Mouse (Mus musculus) left cerebral cortex, adult 9 months (tissue): ENCODE measurements around the gene Ap3m1.

Source experiments
- DNase-seq, 2 experiments: peaks; one replicate each; pipeline ENCODE4 v3.0.0; 2022; ENCODE audit warnings: low spot score in 2 of 2

Ap3m1 gene

GRCm38 (mm10) chr14:21069594-21069993 is 17.3 kb upstream of the Ap3m1 start:
- no peak for DNase-seq

- peak in 1 of 2 experiments; percentile 22 for DNase-seq
Observed at GRCm38 (mm10) chr14:21065490-21066162, 13.3 kb upstream of the Ap3m1 start.

- no peak for DNase-seq
Observed at GRCm38 (mm10) chr14:21064321-21064720, 12.0 kb upstream of the Ap3m1 start.

- DNase-seq: no peak
Observed at GRCm38 (mm10) chr14:21062766-21063513, 10.6 kb upstream of the Ap3m1 start.

GRCm38 (mm10) chr14:21058972-21059371 is 6.7 kb upstream of the Ap3m1 start:
- DNase-seq: no peak

GRCm38 (mm10) chr14:21053586-21053985 is 1.3 kb upstream of the Ap3m1 start:
- DNase-seq: no peak

GRCm38 (mm10) chr14:21053151-21053550 is 843 bp upstream of the Ap3m1 start:
- DNase-seq: no peak

GRCm38 (mm10) chr14:21052781-21053130 is 448 bp upstream of the Ap3m1 start:
- DNase-seq: peak in 1 of 2 experiments; percentile 67

GRCm38 (mm10) chr14:21051380-21052111 is 762 bp downstream of the Ap3m1 start:
- DNase-seq: no peak

GRCm38 (mm10) chr14:21050734-21051133 is 1.6 kb downstream of the Ap3m1 start:
- DNase-seq: no peak

GRCm38 (mm10) chr14:21048879-21049278 is 3.4 kb downstream of the Ap3m1 start:
- no peak for DNase-seq

- DNase-seq: no peak
Observed at GRCm38 (mm10) chr14:21047840-21048239, 4.5 kb downstream of the Ap3m1 start.

- no peak for DNase-seq
Observed at GRCm38 (mm10) chr14:21039623-21040022, 12.7 kb downstream of the Ap3m1 start.

- no peak for DNase-seq
Observed at GRCm38 (mm10) chr14:21039077-21039476, 13.2 kb downstream of the Ap3m1 start.

- no peak for DNase-seq
Observed at GRCm38 (mm10) chr14:21034791-21035190, 17.5 kb downstream of the Ap3m1 start.

GRCm38 (mm10) chr14:21034271-21034670 is 18.0 kb downstream of the Ap3m1 start:
- DNase-seq: no peak

GRCm38 (mm10) chr14:21031783-21032511 is 20.4 kb downstream of the Ap3m1 start:
- DNase-seq: no peak

- DNase-seq: peak in 1 of 2 experiments; percentile 52
Observed at GRCm38 (mm10) chr14:21029025-21029659, 23.2 kb downstream of the Ap3m1 start.

GRCm38 (mm10) chr14:21027542-21027941 is 24.8 kb downstream of the Ap3m1 start:
- DNase-seq: no peak

GRCm38 (mm10) chr14:21020435-21020834 is 31.9 kb downstream of the Ap3m1 start:
- peak in 1 of 2 experiments; percentile 40 for DNase-seq

- DNase-seq: peak in 1 of 2 experiments; percentile 50
Observed at GRCm38 (mm10) chr14:21018977-21019376, 33.3 kb downstream of the Ap3m1 start.
